Mouse (Mus musculus): ENCODE measurements around the gene Mrap.

Gene Mrap

GRCm38 (mm10) chr16:90753386-90753941 lies 15.5 kb downstream of the Mrap start:
- no peak for DNase-seq (ENCODE audit: extremely low spot score)

- DNase-seq (ENCODE audit: extremely low spot score) = no peak
These were observed 21.3 kb downstream of the Mrap start for GRCm38 (mm10) chr16:90759335-90759734.

GRCm38 (mm10) chr16:90760515-90760914 lies 22.5 kb downstream of the Mrap start:
- DNase-seq (ENCODE audit: extremely low spot score) = no peak

GRCm38 (mm10) chr16:90765195-90765877 lies 27.3 kb downstream of the Mrap start:
- no peak for DNase-seq (ENCODE audit: extremely low spot score)

- no peak for DNase-seq (ENCODE audit: extremely low spot score)
These were observed 29.0 kb downstream of the Mrap start for GRCm38 (mm10) chr16:90766919-90767454.

GRCm38 (mm10) chr16:90774216-90774615 lies 36.2 kb downstream of the Mrap start:
- no peak for DNase-seq (ENCODE audit: extremely low spot score)

- DNase-seq (ENCODE audit: extremely low spot score) = no peak
These were observed 36.6 kb downstream of the Mrap start for GRCm38 (mm10) chr16:90774646-90775045.

- no peak for DNase-seq (ENCODE audit: extremely low spot score)
These were observed 38.0 kb downstream of the Mrap start for GRCm38 (mm10) chr16:90775946-90776520.

GRCm38 (mm10) chr16:90779783-90780182 lies 41.8 kb downstream of the Mrap start:
- DNase-seq (ENCODE audit: extremely low spot score) = peak; percentile 10

GRCm38 (mm10) chr16:90783302-90783701 lies 45.3 kb downstream of the Mrap start:
- no peak for DNase-seq (ENCODE audit: extremely low spot score)

- DNase-seq (ENCODE audit: extremely low spot score) = no peak
These were observed 47.2 kb downstream of the Mrap start for GRCm38 (mm10) chr16:90785257-90785656.

GRCm38 (mm10) chr16:90788580-90788979 lies 50.6 kb downstream of the Mrap start:
- no peak for DNase-seq (ENCODE audit: extremely low spot score)

- no peak for DNase-seq (ENCODE audit: extremely low spot score)
These were observed 52.9 kb downstream of the Mrap start for GRCm38 (mm10) chr16:90790946-90791345.

GRCm38 (mm10) chr16:90792066-90792465 lies 54.1 kb downstream of the Mrap start:
- DNase-seq (ENCODE audit: extremely low spot score) = no peak

GRCm38 (mm10) chr16:90792500-90792899 lies 54.5 kb downstream of the Mrap start:
- DNase-seq (ENCODE audit: extremely low spot score) = no peak

- DNase-seq (ENCODE audit: extremely low spot score) = no peak
These were observed 56.7 kb downstream of the Mrap start for GRCm38 (mm10) chr16:90794708-90795107.

GRCm38 (mm10) chr16:90798446-90798845 lies 60.4 kb downstream of the Mrap start:
- DNase-seq (ENCODE audit: extremely low spot score) = no peak

- DNase-seq (ENCODE audit: extremely low spot score) = no peak
These were observed 60.8 kb downstream of the Mrap start for GRCm38 (mm10) chr16:90798848-90799247.
